Mouse (Mus musculus) erythroblast, embryonic 14.5 days (primary cell): ENCODE measurements around the gene Adamtsl3. TPM values are rescaled to one million over a fixed set of nuclear protein-coding genes. Genes with fewer than 3 reads are reported as not detected.
"Not testable (repeated sequence)": the region's sequence is repeated elsewhere in the genome, so short reads cannot be mapped to it uniquely, and the experiment has no call there.

Experiments used
- H3K27me3 ChIP-seq: 2 replicates; pipeline ENCODE4 v1.6.1; 2012; ENCODE audit warnings: inconsistent platforms; ENCODE audit not compliant: control insufficient read depth
- H3K36me3 ChIP-seq: 2 replicates; pipeline ENCODE4 v1.6.1; 2012; ENCODE audit warnings: mild to moderate bottlenecking, inconsistent platforms; ENCODE audit not compliant: control insufficient read depth
- H3K4me1 ChIP-seq: 2 replicates; pipeline ENCODE4 v1.6.1; 2012; ENCODE audit warnings: inconsistent platforms; ENCODE audit not compliant: control insufficient read depth
- H3K4me3 ChIP-seq: replicated peaks from 2 replicates; pipeline ENCODE3; 2012; ENCODE audit warnings: moderate library complexity, mild to moderate bottlenecking, inconsistent platforms
- H3K9me3 ChIP-seq: 2 replicates; pipeline ENCODE4 v1.6.1; 2012; ENCODE audit warnings: low read length, inconsistent platforms, mixed read lengths; ENCODE audit not compliant: control insufficient read depth
- GATA1 ChIP-seq: IDR thresholded peaks from 2 replicates; pipeline ENCODE4 v1.6.1; 2012; ENCODE audit warnings: low read length, inconsistent platforms, mixed read lengths
- TAL1 ChIP-seq: IDR thresholded peaks from 3 replicates; pipeline ENCODE4 v1.6.1; 2012; ENCODE audit warnings: low read length, inconsistent platforms, mixed read lengths
- polyA plus RNA-seq: library from polyadenylated mRNA; stranded (reverse); fragments of >175 nt; gene quantifications from 2 replicates; pipeline ENCODE4 v1.2.3, GENCODE M21; 2012

The Adamtsl3 gene
- polyA plus RNA-seq, 1 experiment: not detected

GRCm38 (mm10) chr7:82395751-82396512 lies 60.4 kb downstream of the Adamtsl3 start:
- H3K4me1 ChIP-seq: no peaks in the 10 kb centered on the region
- H3K27me3 ChIP-seq: no peaks in the 10 kb centered on the region
- H3K9me3 ChIP-seq: peaks cover 6% of the 10 kb centered on the region; the same call in 1 of the 2 replicates
- no peaks in the 10 kb centered on the region for H3K36me3 ChIP-seq
- H3K4me3 ChIP-seq: no peak overlapping the region
- TF ChIP-seq GATA1: no peak
- no peak for TF ChIP-seq TAL1

- no peaks in the 10 kb centered on the region for H3K4me1 ChIP-seq
- H3K9me3 ChIP-seq: peaks cover 2% of the 10 kb centered on the region; the same call in 1 of the 2 replicates
- no peak overlapping the region for H3K4me3 ChIP-seq
- TF ChIP-seq TAL1: no peak
- no peak for TF ChIP-seq GATA1
- H3K27me3 ChIP-seq: no peaks in the 10 kb centered on the region
- no peaks in the 10 kb centered on the region for H3K36me3 ChIP-seq
Observed at GRCm38 (mm10) chr7:82396869-82397268, 61.4 kb downstream of the Adamtsl3 start.

GRCm38 (mm10) chr7:82397632-82398031 lies 62.1 kb downstream of the Adamtsl3 start:
- no peak for TF ChIP-seq TAL1
- TF ChIP-seq GATA1: no peak
- Histone ChIP-seq H3K4me1 (no peaks in the 10 kb centered on the region), H3K27me3 (no peaks in the 10 kb centered on the region), H3K9me3 (no peaks in the 10 kb centered on the region), H3K4me3 (no peak overlapping the region), H3K36me3 (no peaks in the 10 kb centered on the region)

GRCm38 (mm10) chr7:82405466-82406045 lies 70.1 kb downstream of the Adamtsl3 start:
- Histone ChIP-seq H3K9me3 (peaks cover 7% of the 10 kb centered on the region), H3K4me3 (no peak overlapping the region), H3K27me3 (no peaks in the 10 kb centered on the region), H3K4me1 (no peaks in the 10 kb centered on the region), H3K36me3 (no peaks in the 10 kb centered on the region)
- TF ChIP-seq GATA1 (no peak), TAL1 (no peak)

- TF ChIP-seq TAL1 (no peak), GATA1 (no peak)
- Histone ChIP-seq H3K36me3 (no peaks in the 10 kb centered on the region), H3K4me1 (no peaks in the 10 kb centered on the region), H3K9me3 (peaks cover 4% of the 10 kb centered on the region), H3K27me3 (no peaks in the 10 kb centered on the region), H3K4me3 (no peak overlapping the region)
Observed at GRCm38 (mm10) chr7:82410966-82411365, 75.5 kb downstream of the Adamtsl3 start.

- no peaks in the 10 kb centered on the region for H3K9me3 ChIP-seq
- TF ChIP-seq GATA1 (no peak), TAL1 (no peak)
- no peaks in the 10 kb centered on the region for H3K27me3 ChIP-seq
- no peaks in the 10 kb centered on the region for H3K36me3 ChIP-seq
- H3K4me1 ChIP-seq: no peaks in the 10 kb centered on the region
- no peak overlapping the region for H3K4me3 ChIP-seq
Observed at GRCm38 (mm10) chr7:82416653-82417052, 81.2 kb downstream of the Adamtsl3 start.

- Histone ChIP-seq H3K4me3 (no peak overlapping the region), H3K36me3 (no peaks in the 10 kb centered on the region), H3K4me1 (no peaks in the 10 kb centered on the region), H3K9me3 (no peaks in the 10 kb centered on the region), H3K27me3 (no peaks in the 10 kb centered on the region)
- TF ChIP-seq TAL1: no peak
- no peak for TF ChIP-seq GATA1
Observed at GRCm38 (mm10) chr7:82417053-82417452, 81.6 kb downstream of the Adamtsl3 start.

- not testable (repeated sequence) for H3K27me3 ChIP-seq, H3K9me3 ChIP-seq, H3K4me3 ChIP-seq, H3K36me3 ChIP-seq, H3K4me1 ChIP-seq
Observed at GRCm38 (mm10) chr7:82420329-82421052, 85.0 kb downstream of the Adamtsl3 start.

- Histone ChIP-seq H3K36me3 (no peaks in the 10 kb centered on the region), H3K9me3 (no peaks in the 10 kb centered on the region), H3K4me3 (no peak overlapping the region), H3K4me1 (no peaks in the 10 kb centered on the region), H3K27me3 (no peaks in the 10 kb centered on the region)
- TF ChIP-seq TAL1 (no peak), GATA1 (no peak)
Observed at GRCm38 (mm10) chr7:82422561-82422960, 87.1 kb downstream of the Adamtsl3 start.
